Mouse (Mus musculus) v-Abl transformed pro-B cells (cell line): ENCODE measurements around the gene Zdhhc25.

Source experiments
- in situ Hi-C, 2 experiments: fragments of 400-800 bp; cut with MboI; formaldehyde crosslinking; loops; one replicate each; pipeline ENCODE4 v1.15.1; 2025; ENCODE audit not compliant: unreplicated experiment in 2 of 2

Gene Zdhhc25

GRCm38 (mm10) chr15:88600002-88600401 is at the start of gene Zdhhc25:
TSS of gene Zdhhc25 (plus strand) at chr15:88600302.
- in situ Hi-C loops: no loop called here

GRCm38 (mm10) chr15:88552852-88553251 is 47.2 kb upstream of the Zdhhc25 start:
- in situ Hi-C loops: no loop called here

GRCm38 (mm10) chr15:88555476-88555875 is 44.6 kb upstream of the Zdhhc25 start:
- in situ Hi-C loops: no loop called here

- in situ Hi-C loops: no loop called here
Observed at GRCm38 (mm10) chr15:88560637-88561036, 39.5 kb upstream of the Zdhhc25 start.

GRCm38 (mm10) chr15:88561058-88561730 is 38.9 kb upstream of the Zdhhc25 start:
- in situ Hi-C loops: no loop called here

- in situ Hi-C loops: no loop called here
Observed at GRCm38 (mm10) chr15:88565307-88565706, 34.8 kb upstream of the Zdhhc25 start.

- in situ Hi-C loops: no loop called here
Observed at GRCm38 (mm10) chr15:88565806-88566205, 34.3 kb upstream of the Zdhhc25 start.

- in situ Hi-C loops: no loop called here
Observed at GRCm38 (mm10) chr15:88570697-88571096, 29.4 kb upstream of the Zdhhc25 start.

GRCm38 (mm10) chr15:88579461-88579860 is 20.6 kb upstream of the Zdhhc25 start:
- in situ Hi-C loops: no loop called here

- in situ Hi-C loops: no loop called here
Observed at GRCm38 (mm10) chr15:88602496-88602895, 2.4 kb downstream of the Zdhhc25 start.

- in situ Hi-C loops: no loop called here
Observed at GRCm38 (mm10) chr15:88603091-88603732, 3.1 kb downstream of the Zdhhc25 start.

GRCm38 (mm10) chr15:88603733-88604119 is 3.6 kb downstream of the Zdhhc25 start:
- in situ Hi-C loops: no loop called here

GRCm38 (mm10) chr15:88604669-88605414 is 4.7 kb downstream of the Zdhhc25 start:
- in situ Hi-C loops: no loop called here

- in situ Hi-C loops: no loop called here
Observed at GRCm38 (mm10) chr15:88605415-88605785, 5.3 kb downstream of the Zdhhc25 start.

GRCm38 (mm10) chr15:88617125-88617524 is 17.0 kb downstream of the Zdhhc25 start:
- in situ Hi-C loops: no loop called here

GRCm38 (mm10) chr15:88618008-88618773 is 18.1 kb downstream of the Zdhhc25 start:
- in situ Hi-C loops: no loop called here

- in situ Hi-C loops: no loop called here
Observed at GRCm38 (mm10) chr15:88620017-88620416, 19.9 kb downstream of the Zdhhc25 start.

- in situ Hi-C loops: no loop called here
Observed at GRCm38 (mm10) chr15:88623891-88624290, 23.8 kb downstream of the Zdhhc25 start.

GRCm38 (mm10) chr15:88624874-88625277 is 24.8 kb downstream of the Zdhhc25 start:
- in situ Hi-C loops: no loop called here

GRCm38 (mm10) chr15:88625303-88626066 is 25.4 kb downstream of the Zdhhc25 start:
- in situ Hi-C loops: no loop called here
